Mouse (Mus musculus) liver, embryonic 14.5 days (tissue): ENCODE results near the gene Nbeal2. TPM values are rescaled to one million over a fixed set of nuclear protein-coding genes. Genes with fewer than 3 reads are reported as not detected.

ENCODE experiments used
- ATAC-seq: fragments of 200-750 bp; cut with Nextera tagmentation; 2 replicates; pipeline ENCODE4 v1.8.0; 2017; ENCODE audit warnings: moderate number of reproducible peaks, mild to moderate bottlenecking, moderate library complexity; ENCODE audit not compliant: insufficient read depth
- DNase-seq, 3 experiments: peaks; one replicate each; pipeline ENCODE4 v3.0.0-alpha.2; 2012 to 2013; ENCODE audit warnings: low read depth in 3 of 3, low spot score in 3 of 3
- H3K27ac ChIP-seq: fragments of 300-500 bp; sonication (generic); 2 replicates; pipeline ENCODE4 v1.5.1; 2014; ENCODE audit warnings: moderate library complexity, mild to moderate bottlenecking, control low read depth, inconsistent platforms
- H3K27me3 ChIP-seq: fragments of 300-500 bp; sonication (generic); 2 replicates; pipeline ENCODE4 v1.6.1; 2014; ENCODE audit warnings: mild to moderate bottlenecking, low read length, moderate library complexity; ENCODE audit not compliant: control insufficient read depth, insufficient read depth
- H3K36me3 ChIP-seq: fragments of 300-500 bp; sonication (generic); replicated peaks from 2 replicates; pipeline ENCODE4 v1.6.1; 2014; ENCODE audit warnings: low read depth; ENCODE audit not compliant: control insufficient read depth, insufficient read depth
- H3K4me1 ChIP-seq, 2 experiments: fragments of 200-500 bp in 1 of 2; fragments of 300-500 bp in 1 of 2; sonication (generic) in 1 of 2; replicated peaks; 2 replicates each; pipeline ENCODE4 v1.6.1; 2012 to 2014; ENCODE audit warnings: antibody characterized with exemption in 1 of 2, inconsistent platforms in 1 of 2, low read length in 1 of 2; ENCODE audit not compliant: control insufficient read depth in 2 of 2, insufficient read depth in 2 of 2
- H3K4me2 ChIP-seq: fragments of 300-500 bp; sonication (generic); 2 replicates; pipeline ENCODE4 v1.6.1; 2014; ENCODE audit warnings: low read depth, mild to moderate bottlenecking, control low read depth, moderate library complexity
- H3K4me3 ChIP-seq, 2 experiments: fragments of 200-500 bp in 1 of 2; fragments of 300-500 bp in 1 of 2; sonication (generic) in 1 of 2; 2 replicates each; pipeline ENCODE4 v1.5.1; 2012 to 2014; ENCODE audit warnings: low read depth in 2 of 2, low read length in 2 of 2, mild to moderate bottlenecking in 2 of 2, control low read depth in 1 of 2, inconsistent platforms in 1 of 2, moderate library complexity in 1 of 2; ENCODE audit not compliant: insufficient read depth in 1 of 2
- H3K9ac ChIP-seq: fragments of 300-500 bp; sonication (generic); replicated peaks from 2 replicates; pipeline ENCODE4 v1.6.1; 2014; ENCODE audit warnings: mild to moderate bottlenecking, control low read depth, moderate library complexity
- H3K9me3 ChIP-seq: fragments of 300-500 bp; sonication (generic); 2 replicates; pipeline ENCODE4 v1.6.1; 2016; ENCODE audit warnings: low read length, mixed read lengths; ENCODE audit not compliant: control insufficient read depth
- CTCF ChIP-seq: IDR thresholded peaks from 2 replicates; pipeline ENCODE4 v1.5.1; 2016; ENCODE audit warnings: antibody characterized with exemption, low read depth, control low read depth
- EP300 ChIP-seq: IDR thresholded peaks from 2 replicates; pipeline ENCODE4 v1.6.1; 2016; ENCODE audit warnings: antibody characterized with exemption, low read depth
- WGBS: fragments of 180-500 bp; shearing (Covaris S2); extraction: QIAGEN DNeasy Blood & Tissue Kit; methylation state at CpG from one replicate; pipeline ENCODE4 v1.1.7; 2014; ENCODE audit not compliant: insufficient replicate concordance; 5-methylcytosine and 5-hydroxymethylcytosine counted together
- polyA plus RNA-seq, 2 experiments: library from polyadenylated mRNA; depleted of rRNA in 1 of 2; stranded (reverse) in 1 of 2; unstranded in 1 of 2; fragments of >200 nt; fragmentation: Nextera tagmentation in 1 of 2; extraction: Ambion mirVana in 1 of 2; gene quantifications; 2 replicates each; pipeline versions ENCODE4 v1.2.1 to v1.2.3; 2012 to 2014

Nbeal2 gene
- polyA plus RNA-seq, 2 experiments = 1.6 to 4.3 TPM

GRCm38 (mm10) chr9:110668601-110669293 is 14.8 kb upstream of the Nbeal2 start:
- no peak overlapping the region; the same call in 1 of the 2 replicates for H3K27ac ChIP-seq
- H3K4me1 ChIP-seq = peaks cover 66 to 75% of the 10 kb centered on the region in 2 experiments
- H3K9ac ChIP-seq = no peak overlapping the region
- ATAC-seq = peak; percentile 85
- TF ChIP-seq EP300 (peak; percentile 93), CTCF (no peak)
- DNase-seq = peak; percentile 67 to 80 (median 78)
- H3K27me3 ChIP-seq = no peaks in the 10 kb centered on the region; the same call in 1 of the 2 replicates
- no peaks in the 10 kb centered on the region for H3K36me3 ChIP-seq
- peak overlapping the region; percentile 23 for H3K4me2 ChIP-seq
- H3K4me3 ChIP-seq = no peak overlapping the region
- WGBS = 23% methylated on average over 6 of the region's 6 CpGs
- H3K9me3 ChIP-seq = no peaks in the 10 kb centered on the region

GRCm38 (mm10) chr9:110667219-110667836 is 13.4 kb upstream of the Nbeal2 start:
- H3K9ac ChIP-seq = no peak overlapping the region

GRCm38 (mm10) chr9:110666374-110666773 is 12.4 kb upstream of the Nbeal2 start:
- peaks cover 68 to 89% of the 10 kb centered on the region in 2 experiments for H3K4me1 ChIP-seq
- H3K27me3 ChIP-seq = no peaks in the 10 kb centered on the region; the same call in 1 of the 2 replicates
- no peak for DNase-seq
- H3K27ac ChIP-seq = peak overlapping the region; percentile 87
- TF ChIP-seq EP300 (no peak), CTCF (no peak)
- H3K9me3 ChIP-seq = no peaks in the 10 kb centered on the region
- H3K4me3 ChIP-seq = peak overlapping the region; percentile 22 to 49; a peak in 3 of 4 replicates
- ATAC-seq = peak; percentile 9; the same call in 1 of the 2 replicates
- H3K36me3 ChIP-seq = no peaks in the 10 kb centered on the region
- peak overlapping the region; percentile 87 for H3K4me2 ChIP-seq
- WGBS = 27% methylated on average over 8 of the region's 8 CpGs
- H3K9ac ChIP-seq = peak overlapping the region; percentile 69

More at GRCm38 (mm10) chr9:110667219-110667836, 13.4 kb upstream of the Nbeal2 start:
- DNase-seq (no peak), ATAC-seq (no peak)
- Histone ChIP-seq H3K27me3 (no peaks in the 10 kb centered on the region; the same call in 1 of the 2 replicates), H3K4me1 (peaks cover 66 to 80% of the 10 kb centered on the region in 2 experiments), H3K9me3 (no peaks in the 10 kb centered on the region), H3K36me3 (no peaks in the 10 kb centered on the region), H3K4me3 (no peak overlapping the region), H3K4me2 (peak overlapping the region; percentile 0; the same call in 1 of the 2 replicates), H3K27ac (no peak overlapping the region)
- no peak for TF ChIP-seq EP300
- TF ChIP-seq CTCF = no peak
- 24% methylated on average over 4 of the region's 4 CpGs for WGBS

GRCm38 (mm10) chr9:110665912-110666311 is 12.0 kb upstream of the Nbeal2 start:
- ATAC-seq (peak; percentile 79), DNase-seq (peak in 2 of 3 experiments; percentile 81 to 84)
- peak overlapping the region; percentile 69 for H3K9ac ChIP-seq
- 0% methylated on average over 4 of the region's 4 CpGs for WGBS
- peak overlapping the region; percentile 45 to 49 for H3K4me3 ChIP-seq
- no peaks in the 10 kb centered on the region for H3K36me3 ChIP-seq
- peak overlapping the region; percentile 87 for H3K4me2 ChIP-seq
- H3K27ac ChIP-seq = peak overlapping the region; percentile 87
- H3K9me3 ChIP-seq = no peaks in the 10 kb centered on the region
- no peaks in the 10 kb centered on the region; the same call in 1 of the 2 replicates for H3K27me3 ChIP-seq
- peak; percentile 86 for TF ChIP-seq EP300
- TF ChIP-seq CTCF = no peak
- peaks cover 67 to 90% of the 10 kb centered on the region in 2 experiments for H3K4me1 ChIP-seq

- 21% methylated on average over 1 of the region's 1 CpGs for WGBS
- H3K4me2 ChIP-seq = no peak overlapping the region
- H3K9me3 ChIP-seq = no peaks in the 10 kb centered on the region
- DNase-seq (no peak), ATAC-seq (no peak)
- no peak overlapping the region for H3K27ac ChIP-seq
- TF ChIP-seq CTCF (no peak), EP300 (no peak)
- no peak overlapping the region for H3K4me3 ChIP-seq
- no peaks in the 10 kb centered on the region; the same call in 1 of the 2 replicates for H3K27me3 ChIP-seq
- no peaks in the 10 kb centered on the region for H3K36me3 ChIP-seq
- no peak overlapping the region for H3K9ac ChIP-seq
- H3K4me1 ChIP-seq = peaks cover 46 to 80% of the 10 kb centered on the region in 2 experiments
These were observed 8.9 kb upstream of the Nbeal2 start for GRCm38 (mm10) chr9:110662844-110663243.
